Mouse (Mus musculus) kidney, postnatal 36 days (tissue): ENCODE data around the gene Adprhl1.
A peak's percentile ranks its signal among the peaks of the same experiment; 100 is the strongest.

Experiments used
- DNase-seq, 2 experiments: peaks; one replicate each; pipeline ENCODE4 v3.0.0; 2021 to 2022; ENCODE audit warnings: mixed read lengths in 2 of 2

Adprhl1 gene

DNA sequence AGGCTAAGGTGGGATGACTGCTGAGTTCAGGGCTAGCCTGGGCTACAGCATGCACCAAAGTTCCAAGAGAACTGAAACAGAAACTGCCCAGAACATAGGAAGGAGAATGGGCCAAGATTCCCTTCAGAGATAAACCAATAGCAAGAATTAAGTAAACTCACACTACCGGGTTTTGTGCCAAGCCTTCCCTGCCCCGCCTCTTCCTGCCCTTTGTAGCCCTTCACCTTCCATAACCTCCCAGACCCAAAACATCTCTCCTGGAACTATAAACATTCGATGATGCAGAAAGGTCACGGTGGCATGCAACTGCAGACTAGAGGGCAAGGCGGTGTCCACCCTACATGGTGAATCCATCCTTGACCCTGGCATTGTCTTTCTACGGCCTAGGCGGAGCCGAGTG lies 63.7 kb downstream of the Adprhl1 start:
- no peak for DNase-seq

- DNase-seq = no peak
Observed at GRCm38 (mm10) chr8:13188857-13189256, 65.1 kb downstream of the Adprhl1 start.

DNA sequence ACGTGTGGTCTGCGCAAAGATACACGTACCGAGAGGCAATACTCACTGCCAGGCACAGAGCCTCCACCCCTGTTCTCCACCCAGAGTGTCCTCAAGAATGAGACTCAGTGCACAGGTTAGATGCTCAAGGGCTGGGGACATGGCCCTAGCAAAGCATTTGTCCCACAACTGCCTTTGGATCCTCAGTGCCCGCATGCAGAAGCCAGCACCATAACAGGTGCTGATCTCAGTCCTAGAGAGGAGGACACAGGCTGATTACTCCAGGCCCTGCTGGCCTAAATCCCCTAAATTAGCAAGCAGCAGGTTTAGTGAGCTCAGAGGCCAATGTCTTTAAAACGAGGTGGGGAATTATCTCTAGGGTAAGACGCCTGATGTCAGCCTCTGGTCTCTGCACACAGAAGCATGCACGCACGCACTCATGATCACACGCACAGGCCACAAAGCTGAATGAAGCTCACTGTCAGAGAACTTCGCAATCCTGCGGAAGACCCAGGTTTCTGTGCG lies 65.9 kb downstream of the Adprhl1 start:
- DNase-seq = no peak

GRCm38 (mm10) chr8:13187638-13188037 lies 66.3 kb downstream of the Adprhl1 start:
- peak in 1 of 2 experiments; percentile 50 for DNase-seq

DNA sequence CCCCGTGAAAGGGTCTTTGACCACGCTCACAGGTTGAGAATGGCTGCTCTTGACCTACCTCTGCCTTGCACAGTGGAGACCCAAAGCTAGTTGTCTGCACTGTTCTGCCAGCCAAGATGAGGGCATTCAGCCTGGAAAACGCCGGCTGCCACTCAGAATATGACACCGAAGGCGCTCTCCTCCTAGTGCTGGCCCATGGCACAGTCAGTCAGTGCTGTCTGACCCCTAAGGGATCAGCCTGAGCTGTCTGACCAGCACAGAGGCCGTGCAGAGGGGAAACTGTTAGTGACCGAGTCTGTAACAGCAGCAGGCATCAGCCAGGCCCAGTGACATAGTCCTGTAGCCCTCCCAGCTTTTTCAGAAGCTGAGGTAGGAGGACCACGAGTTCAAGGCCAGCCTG lies 66.7 kb downstream of the Adprhl1 start:
- no peak for DNase-seq

GRCm38 (mm10) chr8:13186819-13187218 lies 67.1 kb downstream of the Adprhl1 start:
- DNase-seq = no peak

DNA sequence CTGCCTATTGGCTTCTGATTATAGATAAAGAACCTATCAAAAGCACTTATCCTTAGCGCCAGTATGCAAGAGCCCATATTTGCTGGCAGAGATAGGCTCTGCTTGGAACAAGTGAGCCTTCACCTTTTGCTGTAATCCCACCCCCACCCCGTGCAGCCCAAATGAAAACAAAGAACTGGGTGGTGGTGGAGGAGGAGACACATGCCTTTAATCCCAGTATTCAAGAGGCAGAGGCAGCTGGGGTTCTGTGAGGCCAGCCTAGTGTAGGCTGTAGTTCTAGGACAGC lies 72.3 kb downstream of the Adprhl1 start:
- DNase-seq = no peak

DNA sequence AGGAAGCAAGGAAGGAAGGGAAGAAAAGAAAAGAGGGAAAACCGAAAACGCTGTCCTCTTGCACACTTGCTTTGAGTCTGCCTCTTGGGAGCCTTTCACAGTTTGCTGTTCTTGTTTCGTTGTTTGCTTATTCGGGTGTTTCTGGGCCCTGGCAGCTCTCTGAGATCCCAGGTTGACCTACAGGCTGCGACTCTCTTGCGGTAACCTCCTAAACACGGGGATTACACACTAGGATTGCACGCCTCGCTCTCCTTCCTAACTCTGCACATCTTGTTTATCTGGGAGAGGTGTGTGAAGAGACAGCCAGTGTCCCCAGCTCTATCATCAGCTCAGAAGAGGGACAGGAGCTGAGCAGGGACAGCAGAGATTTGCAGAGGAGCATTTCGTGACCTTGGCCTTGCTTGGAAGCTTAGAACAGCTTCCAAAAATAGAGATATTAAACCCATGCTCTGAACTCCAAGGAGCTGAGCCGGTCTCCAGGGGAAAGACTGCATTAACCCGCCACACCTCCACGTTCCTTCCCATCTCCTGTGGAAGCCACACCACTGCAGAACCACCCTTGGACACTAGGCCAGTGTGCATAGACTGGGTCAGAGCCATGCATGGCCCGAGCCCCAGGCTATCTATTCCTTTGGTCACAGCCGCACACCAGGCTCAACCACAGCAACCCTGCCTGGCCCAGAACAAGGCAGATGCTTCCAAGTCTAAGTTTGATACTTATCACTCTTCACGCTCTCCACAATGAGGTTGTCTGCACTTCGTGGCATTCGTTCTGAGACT lies 72.9 kb downstream of the Adprhl1 start:
- no peak for DNase-seq

DNA sequence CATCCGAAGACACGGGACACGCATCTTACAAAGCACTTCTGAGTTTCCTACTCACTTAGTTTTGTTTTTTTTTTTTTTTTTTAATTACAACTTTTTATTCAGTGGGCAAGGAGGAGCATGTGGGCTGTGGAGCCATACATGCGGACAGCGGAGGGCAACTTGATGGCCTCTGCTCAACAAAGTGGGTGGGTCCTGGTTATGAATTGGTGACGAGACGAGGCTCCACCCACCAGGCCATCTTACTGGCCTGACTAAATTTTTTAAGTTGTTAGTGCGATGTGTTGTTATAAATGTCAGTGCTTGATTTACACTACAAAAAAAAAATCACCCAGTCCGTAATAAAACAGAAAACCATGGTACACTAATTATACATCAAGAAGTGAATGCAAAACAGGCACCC lies 73.6 kb downstream of the Adprhl1 start:
- peak in 1 of 2 experiments; percentile 65 for DNase-seq

DNA sequence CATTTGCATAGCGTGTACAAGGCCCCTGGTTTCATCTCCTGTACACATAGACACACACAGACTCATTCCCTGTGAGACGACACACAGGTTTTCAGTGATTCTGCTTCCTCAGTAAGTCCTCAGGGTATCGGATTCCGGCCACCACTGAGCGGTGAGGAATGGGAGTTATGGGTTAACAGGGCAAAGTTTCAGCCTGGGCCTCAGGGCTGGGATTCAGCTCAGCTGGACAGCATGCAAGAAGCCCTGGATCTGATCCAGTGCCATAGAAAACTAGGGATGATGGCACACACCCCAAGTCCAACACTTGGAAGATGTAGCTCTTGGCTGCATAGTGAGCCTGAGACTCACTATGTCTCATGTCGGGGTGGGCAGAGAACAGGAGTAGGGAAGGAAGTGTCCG lies 74.0 kb downstream of the Adprhl1 start:
- no peak for DNase-seq

DNA sequence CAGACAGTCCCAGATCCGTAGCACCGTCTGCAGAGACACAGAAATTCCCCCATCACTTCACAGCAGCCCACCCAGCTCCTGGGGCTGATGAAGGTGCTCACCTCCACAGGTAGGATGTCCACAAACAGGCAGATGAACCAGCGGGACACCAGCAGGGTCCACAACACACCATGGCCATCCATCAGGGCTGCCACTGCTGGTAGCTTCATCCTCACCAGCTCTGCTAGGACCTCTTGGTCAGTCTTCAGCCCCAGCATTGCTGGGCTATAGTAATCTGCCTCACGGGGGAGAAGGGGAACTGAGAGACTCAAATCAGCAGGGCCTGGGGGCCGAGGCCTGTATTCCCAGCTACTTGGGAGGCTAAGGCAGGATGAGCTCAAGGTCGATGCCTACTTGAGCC lies 74.5 kb downstream of the Adprhl1 start:
- no peak for DNase-seq

DNA sequence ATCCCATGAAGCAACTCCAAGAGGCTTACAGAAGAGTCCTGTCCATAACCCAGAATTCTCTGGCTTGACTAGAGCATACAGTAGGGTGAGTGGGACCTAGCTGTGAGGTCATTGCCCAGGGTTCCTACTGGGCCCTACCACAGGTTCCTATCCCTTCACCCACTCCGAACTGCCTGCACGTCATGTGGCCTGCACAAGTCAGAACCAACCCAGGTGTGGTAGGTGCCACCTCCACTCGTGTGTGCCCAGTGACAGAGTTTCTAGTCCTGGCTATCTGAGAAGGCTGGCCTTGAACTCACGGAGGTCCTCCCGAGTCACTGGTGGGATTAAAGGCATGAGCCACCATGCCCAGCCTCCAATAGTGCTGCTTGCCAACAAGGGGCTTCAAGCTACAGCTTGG lies 75.8 kb downstream of the Adprhl1 start:
- DNase-seq = no peak

DNA sequence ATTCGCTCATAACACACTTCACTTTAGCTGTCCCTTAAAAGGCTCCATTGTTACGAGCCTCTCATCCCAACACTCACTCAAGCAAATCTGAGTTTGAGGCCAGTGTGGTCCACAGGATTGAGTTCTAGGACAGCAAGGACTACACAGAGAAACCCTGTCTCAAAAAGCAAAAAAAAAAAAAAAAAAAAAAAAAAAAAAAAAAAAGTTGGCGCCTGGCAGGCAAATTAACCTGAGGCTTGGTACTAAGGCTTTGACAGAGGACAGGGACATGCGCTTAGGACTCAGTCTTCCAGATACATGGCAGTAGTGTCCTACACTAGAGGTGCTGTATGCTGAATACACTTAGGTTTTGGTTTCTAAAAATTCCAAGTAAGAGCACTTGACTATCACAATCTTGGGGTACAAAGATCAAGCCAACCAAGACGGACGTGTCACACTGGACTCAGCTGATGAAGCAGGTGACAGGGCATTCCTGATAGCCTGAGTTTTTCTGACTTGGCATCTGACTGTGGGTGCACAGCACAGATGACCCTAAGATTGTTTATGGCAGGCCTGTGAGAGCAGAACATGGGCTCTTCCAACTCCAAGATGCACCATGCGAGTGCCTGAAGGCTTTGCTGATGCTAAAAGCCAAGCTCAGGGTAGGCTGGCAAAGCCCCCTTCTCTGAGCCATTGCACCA lies 76.6 kb downstream of the Adprhl1 start:
- DNase-seq = no peak

GRCm38 (mm10) chr8:13175650-13176049 lies 78.3 kb downstream of the Adprhl1 start:
- peak; percentile 42 to 49 for DNase-seq

GRCm38 (mm10) chr8:13174811-13175210 lies 79.2 kb downstream of the Adprhl1 start:
- peak; percentile 62 to 72 for DNase-seq

DNA sequence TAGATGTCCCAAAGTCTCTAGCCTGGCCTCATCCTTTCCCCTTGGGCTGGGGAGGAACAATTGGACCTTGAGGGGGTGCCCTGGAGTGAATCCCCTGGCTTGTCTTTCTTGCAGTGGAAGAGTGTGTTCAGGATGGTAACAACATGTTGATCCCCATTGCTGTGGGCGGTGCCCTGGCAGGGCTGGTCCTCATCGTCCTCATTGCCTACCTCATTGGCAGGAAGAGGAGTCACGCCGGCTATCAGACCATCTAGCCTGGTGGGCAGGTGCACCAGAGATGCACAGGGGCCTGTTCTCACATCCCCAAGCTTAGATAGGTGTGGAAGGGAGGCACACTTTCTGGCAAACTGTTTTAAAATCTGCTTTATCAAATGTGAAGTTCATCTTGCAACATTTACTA lies 79.7 kb downstream of the Adprhl1 start:
- DNase-seq = peak in 1 of 2 experiments; percentile 43
